Mouse (Mus musculus) ES-Bruce4 (cell line): Measurements from ENCODE around the gene Nmur1.
A peak's percentile ranks its signal among the peaks of the same experiment; 100 is the strongest.

Source experiments
- CTCF ChIP-seq: IDR thresholded peaks from one replicate; pipeline ENCODE4 v1.8.1; 2011; ENCODE audit warnings: low read depth, low read length
- EP300 ChIP-seq: IDR thresholded peaks from 2 replicates; pipeline ENCODE4 v1.6.1; 2011; ENCODE audit warnings: low read depth, low read length; ENCODE audit not compliant: insufficient read depth
- POLR2A ChIP-seq: IDR thresholded peaks from one replicate; pipeline ENCODE4 v1.8.1; 2011; ENCODE audit warnings: low read length; ENCODE audit not compliant: insufficient read depth

- TF ChIP-seq POLR2A: no peak
- TF ChIP-seq CTCF: peak; percentile 87
- no peak for TF ChIP-seq EP300
Observed at GRCm38 (mm10) chr1:86371997-86372396, 54.0 kb downstream of the Nmur1 start.
